Mouse (Mus musculus) intestine, embryonic 14.5 days (tissue): ENCODE measurements at regions not wholly inside any gene's neighbourhood (a gene's known extent, or its start where the extent isn't known, plus 50 kb on each side); places are given as distances from the start of the nearest gene placed in this dataset.

Experiments used
- ATAC-seq: fragments of 200-750 bp; cut with Nextera tagmentation; replicated peaks from 2 replicates; pipeline ENCODE4 v1.8.0; 2017; ENCODE audit warnings: low read depth, moderate number of reproducible peaks, moderate TSS enrichment, moderate library complexity; ENCODE audit not compliant: low FRiP score, low TSS enrichment
- DNase-seq: peaks from one replicate; pipeline ENCODE4 v3.0.0-alpha.2; 2018; ENCODE audit warnings: low spot score
- H3K27ac ChIP-seq: fragments of 300-500 bp; sonication (generic); 2 replicates; pipeline ENCODE4 v1.5.1; 2014; ENCODE audit warnings: low read depth, mild to moderate bottlenecking, control low read depth
- H3K27me3 ChIP-seq: fragments of 300-500 bp; sonication (generic); replicated peaks from 2 replicates; pipeline ENCODE4 v1.6.1; 2014; ENCODE audit warnings: low read length, control low read depth; ENCODE audit not compliant: control insufficient read depth, insufficient read depth
- H3K36me3 ChIP-seq: fragments of 300-500 bp; sonication (generic); 2 replicates; pipeline ENCODE4 v1.6.1; 2014; ENCODE audit warnings: low read length, control low read depth; ENCODE audit not compliant: control insufficient read depth, insufficient read depth
- H3K4me1 ChIP-seq: fragments of 300-500 bp; sonication (generic); replicated peaks from 2 replicates; pipeline ENCODE4 v1.6.1; 2014; ENCODE audit warnings: low read length, control low read depth, mixed read lengths; ENCODE audit not compliant: control insufficient read depth, insufficient read depth
- H3K4me2 ChIP-seq: fragments of 300-500 bp; sonication (generic); 2 replicates; pipeline ENCODE4 v1.6.1; 2014; ENCODE audit warnings: low read length
- H3K4me3 ChIP-seq: fragments of 300-500 bp; sonication (generic); 2 replicates; pipeline ENCODE4 v1.5.1; 2014; ENCODE audit warnings: low read depth, low read length, control low read depth, mixed read lengths
- H3K9ac ChIP-seq: fragments of 300-500 bp; sonication (generic); 2 replicates; pipeline ENCODE4 v1.6.1; 2014; ENCODE audit warnings: mild to moderate bottlenecking, low read length
- H3K9me3 ChIP-seq: fragments of 300-500 bp; sonication (generic); 2 replicates; pipeline ENCODE4 v1.6.1; 2016; ENCODE audit warnings: low read length, control low read depth; ENCODE audit not compliant: control insufficient read depth
- WGBS: fragments of 180-500 bp; shearing (Covaris S2); extraction: QIAGEN DNeasy Blood & Tissue Kit; methylation state at CpG from one replicate; pipeline ENCODE4 v1.1.7; 2014; 5-methylcytosine and 5-hydroxymethylcytosine counted together

DNA sequence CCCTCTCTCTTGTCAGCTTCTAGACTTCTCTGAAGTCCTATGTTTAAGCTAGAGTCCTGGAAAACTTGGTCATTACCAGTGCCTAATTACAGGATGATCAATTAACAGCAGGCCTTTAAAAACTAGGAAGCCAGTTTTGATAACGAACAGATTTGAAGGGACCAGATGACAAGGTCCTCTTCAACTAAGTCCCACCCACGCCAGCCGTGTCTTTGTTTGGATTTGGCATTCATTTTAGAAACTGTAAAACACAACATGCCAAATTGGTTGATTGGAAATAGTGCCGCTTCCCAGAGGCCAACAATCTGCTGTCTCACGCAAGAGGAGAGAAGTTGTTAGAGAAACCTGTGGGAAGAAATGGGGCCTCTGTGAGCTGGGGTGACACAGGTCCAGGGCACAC lies 155.4 kb upstream of the Habp2 start:
- Histone ChIP-seq H3K4me3 (no peak overlapping the region), H3K4me2 (no peak overlapping the region), H3K27me3 (0 out of 2 replicates have a peak, but pooled peaks cover 2% of the 10 kb centered on the region), H3K9ac (no peak overlapping the region), H3K4me1 (peaks cover 11% of the 10 kb centered on the region; the same call in 1 of the 2 replicates), H3K27ac (no peak overlapping the region), H3K9me3 (no peaks in the 10 kb centered on the region), H3K36me3 (no peaks in the 10 kb centered on the region)
- WGBS: 66% methylated on average over 5 of the region's 5 CpGs
- DNase-seq: no peak
- no peak for ATAC-seq

- no peaks in the 10 kb centered on the region for H3K9me3 ChIP-seq
- DNase-seq (no peak), ATAC-seq (no peak)
- no peak overlapping the region for H3K27ac ChIP-seq
- no peaks in the 10 kb centered on the region for H3K36me3 ChIP-seq
- 0 out of 2 replicates have a peak, but pooled peaks cover 2% of the 10 kb centered on the region for H3K27me3 ChIP-seq
- H3K4me3 ChIP-seq: no peak overlapping the region
- peaks cover 11% of the 10 kb centered on the region; the same call in 1 of the 2 replicates for H3K4me1 ChIP-seq
- H3K4me2 ChIP-seq: no peak overlapping the region
- WGBS: 32% methylated on average over 7 of the region's 7 CpGs
- no peak overlapping the region for H3K9ac ChIP-seq
Observed at GRCm38 (mm10) chr19:56132911-56133562, 153.9 kb upstream of the Habp2 start.

DNA sequence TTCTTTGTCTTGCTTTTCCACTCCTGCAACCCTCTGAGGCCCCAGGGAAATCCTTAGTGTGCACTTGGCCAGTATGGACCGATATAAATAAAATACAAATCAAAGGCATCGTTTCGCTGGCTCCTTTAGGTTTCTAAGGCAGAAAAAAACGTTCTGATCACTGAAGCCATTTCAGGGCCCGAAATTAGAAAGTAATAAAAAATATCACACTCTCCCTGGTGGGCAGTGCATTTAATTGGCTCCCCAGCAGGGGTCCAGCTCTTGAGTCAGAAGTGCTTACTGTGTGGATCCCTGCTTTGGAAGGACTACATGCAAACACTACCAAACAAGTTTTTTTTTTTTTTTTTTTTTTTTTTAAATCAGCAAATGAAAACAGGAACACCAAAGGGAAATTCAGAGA lies 153.4 kb upstream of the Habp2 start:
- no peak overlapping the region for H3K4me3 ChIP-seq
- H3K9ac ChIP-seq: no peak overlapping the region
- H3K36me3 ChIP-seq: no peaks in the 10 kb centered on the region
- H3K9me3 ChIP-seq: no peaks in the 10 kb centered on the region
- no peak for DNase-seq
- no peak for ATAC-seq
- WGBS: 23% methylated on average over 5 of the region's 5 CpGs
- peaks cover 11% of the 10 kb centered on the region; the same call in 1 of the 2 replicates for H3K4me1 ChIP-seq
- no peak overlapping the region for H3K4me2 ChIP-seq
- 0 out of 2 replicates have a peak, but pooled peaks cover 2% of the 10 kb centered on the region for H3K27me3 ChIP-seq
- no peak overlapping the region for H3K27ac ChIP-seq

DNA sequence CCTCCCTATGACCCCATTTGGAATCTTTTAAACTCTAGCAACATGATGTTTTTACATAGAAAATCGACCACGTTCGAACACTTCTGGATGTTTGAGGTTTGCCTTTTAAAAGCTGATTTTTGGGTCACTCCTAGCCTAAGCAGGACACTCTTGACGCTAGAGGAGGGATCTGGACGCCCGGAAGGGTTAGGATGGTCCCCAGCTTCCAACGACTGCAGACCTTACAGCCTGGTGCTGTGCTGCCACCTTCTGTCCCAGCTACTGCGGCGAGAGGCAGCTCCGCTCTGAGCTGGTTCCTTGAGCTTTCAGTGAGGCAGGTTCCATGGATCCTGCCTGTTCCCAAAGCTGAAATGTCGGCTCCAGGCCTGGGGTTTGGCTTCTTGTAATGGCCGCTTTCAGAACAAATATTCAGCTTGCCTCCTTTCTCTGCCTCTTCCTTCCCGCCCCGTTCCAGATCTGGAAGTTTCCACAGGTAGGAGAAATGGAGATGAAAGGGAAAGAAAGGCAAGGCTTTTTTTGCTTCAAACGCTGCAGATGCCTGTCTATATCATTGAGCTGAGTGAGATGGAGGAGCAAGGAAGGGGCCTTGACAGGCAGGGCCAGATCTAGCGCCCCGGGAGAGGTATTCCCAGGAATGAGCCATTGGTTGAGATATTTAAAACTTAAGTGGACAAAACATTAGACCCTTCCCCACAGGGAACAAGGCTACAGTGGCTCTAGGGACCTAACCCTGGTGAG lies 152.7 kb upstream of the Habp2 start:
- Histone ChIP-seq H3K27me3 (0 out of 2 replicates have a peak, but pooled peaks cover 2% of the 10 kb centered on the region), H3K4me1 (peaks cover 11% of the 10 kb centered on the region; the same call in 1 of the 2 replicates), H3K4me2 (0 out of 2 replicates have a peak overlapping the region, but pooled peaks have one; percentile 12), H3K9ac (no peak overlapping the region), H3K4me3 (no peak overlapping the region), H3K36me3 (no peaks in the 10 kb centered on the region), H3K27ac (no peak overlapping the region), H3K9me3 (no peaks in the 10 kb centered on the region)
- WGBS: 17% methylated on average over 17 of the region's 17 CpGs
- peak; percentile 80 for ATAC-seq
- peak; percentile 81 for DNase-seq

GRCm38 (mm10) chr19:56135306-56135928 lies 151.5 kb upstream of the Habp2 start:
- no peak for DNase-seq
- H3K27ac ChIP-seq: no peak overlapping the region
- WGBS: 78% methylated on average over 7 of the region's 7 CpGs

GRCm38 (mm10) chr19:56140540-56140939 lies 146.4 kb upstream of the Habp2 start:
- 75% methylated on average over 2 of the region's 2 CpGs for WGBS

More at GRCm38 (mm10) chr19:56135306-56135928, 151.5 kb upstream of the Habp2 start:
- H3K4me3 ChIP-seq: no peak overlapping the region
- 0 out of 2 replicates have a peak, but pooled peaks cover 2% of the 10 kb centered on the region for H3K27me3 ChIP-seq
- H3K9ac ChIP-seq: no peak overlapping the region
- ATAC-seq: no peak
- H3K4me1 ChIP-seq: peaks cover 11% of the 10 kb centered on the region; the same call in 1 of the 2 replicates
- no peaks in the 10 kb centered on the region for H3K36me3 ChIP-seq
- H3K4me2 ChIP-seq: no peak overlapping the region
- no peaks in the 10 kb centered on the region; the same call in 1 of the 2 replicates for H3K9me3 ChIP-seq

GRCm38 (mm10) chr19:56144221-56144620 lies 142.7 kb upstream of the Habp2 start:
- H3K27ac ChIP-seq: no peak overlapping the region
- WGBS: 87% methylated on average over 5 of the region's 5 CpGs
- no peaks in the 10 kb centered on the region for H3K4me1 ChIP-seq
- ATAC-seq (no peak), DNase-seq (no peak)
- H3K9me3 ChIP-seq: peaks cover 14% of the 10 kb centered on the region
- H3K4me3 ChIP-seq: no peak overlapping the region
- H3K9ac ChIP-seq: no peak overlapping the region
- H3K27me3 ChIP-seq: no peaks in the 10 kb centered on the region
- H3K4me2 ChIP-seq: no peak overlapping the region
- H3K36me3 ChIP-seq: no peaks in the 10 kb centered on the region

More at GRCm38 (mm10) chr19:56140540-56140939, 146.4 kb upstream of the Habp2 start:
- no peaks in the 10 kb centered on the region for H3K27me3 ChIP-seq
- H3K36me3 ChIP-seq: no peaks in the 10 kb centered on the region
- H3K4me2 ChIP-seq: no peak overlapping the region
- H3K4me1 ChIP-seq: no peaks in the 10 kb centered on the region
- no peak for DNase-seq
- no peak for ATAC-seq
- H3K27ac ChIP-seq: no peak overlapping the region
- no peak overlapping the region for H3K4me3 ChIP-seq
- peaks cover 14% of the 10 kb centered on the region for H3K9me3 ChIP-seq
- no peak overlapping the region for H3K9ac ChIP-seq

DNA sequence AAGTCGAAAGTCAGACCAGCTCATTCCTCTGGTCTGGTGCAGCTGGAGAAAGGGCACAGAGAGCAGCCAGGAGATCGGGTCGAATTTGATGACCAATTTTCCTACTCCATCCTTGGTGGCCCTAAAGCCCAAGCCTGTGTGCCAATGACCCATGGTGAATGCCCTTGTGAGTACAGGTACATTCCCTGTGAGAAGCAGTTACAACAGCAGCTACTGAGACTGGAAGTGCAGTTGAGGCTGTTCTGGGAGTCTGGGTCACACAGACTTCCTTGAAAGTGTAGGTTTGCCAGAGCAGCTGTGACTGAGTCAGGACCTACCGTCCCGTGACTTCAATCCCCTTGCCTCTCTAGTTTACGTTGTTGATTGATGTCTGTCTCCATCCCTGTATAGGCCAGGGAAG lies 129.8 kb upstream of the Habp2 start:
- Histone ChIP-seq H3K27me3 (no peaks in the 10 kb centered on the region), H3K9ac (no peak overlapping the region), H3K4me2 (no peak overlapping the region), H3K27ac (no peak overlapping the region), H3K9me3 (no peaks in the 10 kb centered on the region), H3K36me3 (no peaks in the 10 kb centered on the region), H3K4me1 (no peaks in the 10 kb centered on the region), H3K4me3 (no peak overlapping the region)
- DNase-seq: no peak
- 68% methylated on average over 6 of the region's 6 CpGs for WGBS
- ATAC-seq: no peak
